Mouse (Mus musculus) c-Kit-positive CD71-negative TER-119-negative erythroid progenitor cells, embryonic 14.5 days (primary cell): ENCODE data around the gene Map10.

Experiments used
- DNase-seq: peaks from one replicate; pipeline ENCODE4 v3.0.0-alpha.2; 2013; ENCODE audit warnings: low read depth

Map10 gene

GRCm38 (mm10) chr8:125669700-125670195 is at the start of gene Map10:
Map10 (plus strand) TSS chr8:125669818.
- DNase-seq: peak; percentile 36

DNA sequence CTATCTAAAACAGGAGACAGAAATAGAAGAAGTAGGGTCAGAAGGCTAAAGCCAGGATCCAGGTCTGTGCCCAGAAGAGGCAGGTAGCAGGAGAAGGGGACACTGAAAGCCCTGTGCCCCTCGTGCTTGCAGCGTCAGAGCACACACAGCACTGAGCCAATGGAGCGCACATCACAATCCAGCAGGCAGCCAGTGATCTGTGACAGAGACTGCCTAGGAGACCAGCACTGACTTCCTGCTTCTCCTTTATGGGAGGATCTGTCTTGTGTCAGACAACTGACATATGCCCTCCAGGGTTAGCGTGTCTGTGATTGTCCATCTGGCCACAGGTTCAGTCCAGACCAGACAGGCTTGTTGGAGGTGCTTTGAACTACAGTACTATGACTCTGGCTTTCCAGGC is 49.3 kb upstream of the Map10 start:
- DNase-seq: no peak

- no peak for DNase-seq
Observed at GRCm38 (mm10) chr8:125624287-125624686, 45.3 kb upstream of the Map10 start.

GRCm38 (mm10) chr8:125626381-125626780 is 43.2 kb upstream of the Map10 start:
- no peak for DNase-seq

DNA sequence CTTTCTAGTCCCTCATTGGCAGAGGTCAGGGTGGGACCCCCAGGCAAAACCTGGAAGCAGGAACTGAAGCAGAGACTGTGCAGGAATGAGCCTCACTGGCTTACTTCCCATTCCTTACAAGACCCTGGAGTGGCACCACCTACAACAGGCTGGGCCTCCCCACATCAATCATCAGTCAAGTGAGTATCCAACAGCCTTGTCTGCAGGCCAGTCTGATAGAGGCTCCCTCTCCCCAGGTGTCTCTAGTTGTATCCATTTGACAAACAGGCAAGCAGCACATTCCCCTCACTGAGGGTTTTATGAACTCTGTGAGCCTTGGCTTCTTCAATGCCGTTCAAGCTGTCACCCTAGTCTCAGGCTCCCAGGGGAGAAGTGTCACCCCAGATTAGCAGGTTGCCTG is 40.8 kb upstream of the Map10 start:
- no peak for DNase-seq

DNA sequence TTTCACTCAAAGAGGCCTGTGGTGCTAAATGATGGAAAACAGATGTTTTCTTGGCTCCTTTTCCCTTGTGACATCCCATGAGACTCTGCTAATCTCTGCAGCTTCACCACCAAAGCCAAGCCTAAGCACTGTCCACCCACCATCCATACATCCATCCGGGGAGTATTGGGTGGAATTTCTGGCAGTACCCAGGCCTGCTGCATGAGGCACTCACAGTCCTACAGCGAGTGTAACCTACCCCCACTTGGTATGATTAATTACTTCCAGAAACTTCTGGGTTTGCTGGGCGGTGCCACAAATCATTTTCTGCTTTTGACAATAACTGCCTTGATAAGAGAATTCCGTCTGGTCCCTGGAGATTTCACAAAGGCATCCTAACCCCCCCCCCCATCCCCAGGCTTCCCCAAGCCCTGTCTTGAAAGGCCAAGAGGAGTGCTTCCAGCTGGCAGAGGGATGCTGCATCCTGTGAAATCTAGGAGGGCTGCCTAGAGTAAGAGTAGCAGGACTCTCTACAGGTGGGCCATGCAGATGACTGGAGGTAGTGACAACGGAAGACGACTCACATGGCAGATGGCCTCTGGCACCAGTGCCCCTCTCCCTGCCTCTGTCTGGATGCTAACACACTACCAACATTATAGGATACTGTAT is 31.1 kb upstream of the Map10 start:
- no peak for DNase-seq

- DNase-seq: no peak
Observed at GRCm38 (mm10) chr8:125639631-125640030, 30.0 kb upstream of the Map10 start.

DNA sequence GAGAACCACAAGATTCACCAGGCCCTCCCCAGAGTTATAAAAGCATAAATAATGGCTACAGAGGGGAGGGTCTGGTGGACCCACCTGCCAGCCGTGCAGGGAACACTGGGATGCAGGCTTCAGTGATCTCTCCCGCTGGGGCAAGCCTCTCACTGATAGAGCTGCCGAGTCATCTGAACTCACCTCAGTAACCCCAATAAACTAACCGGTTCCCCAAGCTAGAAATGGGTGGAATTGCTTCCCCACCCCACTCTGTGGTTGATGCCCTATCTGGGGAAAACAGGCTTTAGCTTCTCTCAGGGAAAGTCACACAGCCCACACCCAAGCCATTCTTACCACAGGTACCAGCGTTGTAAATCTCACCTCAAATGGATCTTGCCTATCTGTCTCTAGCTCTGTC is 28.9 kb upstream of the Map10 start:
- no peak for DNase-seq

GRCm38 (mm10) chr8:125641808-125642207 is 27.8 kb upstream of the Map10 start:
- DNase-seq: no peak

DNA sequence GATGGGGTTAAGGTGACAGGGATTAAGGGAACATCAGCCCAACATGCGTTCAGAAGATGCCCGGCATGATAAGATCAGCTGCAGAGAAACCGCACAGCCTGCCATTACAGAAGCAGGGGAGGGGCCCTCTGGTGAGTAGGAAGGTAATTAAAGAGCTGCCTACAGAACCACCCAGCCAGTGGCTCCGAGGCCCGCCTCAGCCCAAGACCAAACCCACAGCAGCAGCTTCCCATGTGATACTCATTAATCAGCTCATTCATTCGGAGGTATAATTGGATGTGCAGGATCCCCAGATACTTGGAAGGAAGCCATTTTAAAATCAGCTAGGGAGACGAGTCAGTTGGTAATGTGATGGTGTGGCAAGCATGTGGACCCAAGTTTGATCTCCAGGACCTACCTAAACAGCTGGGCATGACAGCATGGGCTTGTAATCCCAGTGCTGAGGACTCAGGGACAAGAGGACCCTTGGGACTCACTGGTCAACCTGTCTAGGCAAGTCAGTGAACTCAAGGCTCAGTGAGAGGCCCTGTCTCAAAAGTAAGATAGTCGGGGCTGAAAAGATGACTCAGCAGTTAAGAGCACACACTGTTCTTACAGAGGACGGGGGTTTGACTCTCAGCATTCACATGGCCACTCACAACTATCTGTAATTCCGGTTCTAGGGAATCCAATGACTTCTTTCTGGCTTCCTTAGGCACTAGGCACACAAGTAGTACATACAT is 23.7 kb upstream of the Map10 start:
- no peak for DNase-seq

DNA sequence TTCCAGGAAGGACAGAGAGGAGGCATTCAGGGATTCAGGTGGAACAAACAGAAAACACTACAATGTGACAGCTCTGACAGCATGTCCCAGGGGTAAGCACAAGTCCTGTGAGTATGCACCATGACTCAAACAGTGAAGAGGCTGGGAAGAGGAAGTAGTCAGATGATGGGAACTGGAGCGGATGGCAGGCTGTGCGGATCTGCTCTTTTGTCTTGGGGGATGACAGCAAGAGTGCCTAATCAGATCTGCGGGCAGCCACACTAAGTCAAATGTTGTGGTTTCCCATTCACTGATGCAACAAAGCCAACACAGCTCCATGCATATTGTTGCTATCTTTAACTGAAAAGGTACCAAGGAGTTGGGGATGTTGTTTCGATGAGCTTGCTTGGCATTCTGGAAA is 20.2 kb upstream of the Map10 start:
- DNase-seq: peak; percentile 46

- no peak for DNase-seq
Observed at GRCm38 (mm10) chr8:125654821-125655220, 14.8 kb upstream of the Map10 start.

DNA sequence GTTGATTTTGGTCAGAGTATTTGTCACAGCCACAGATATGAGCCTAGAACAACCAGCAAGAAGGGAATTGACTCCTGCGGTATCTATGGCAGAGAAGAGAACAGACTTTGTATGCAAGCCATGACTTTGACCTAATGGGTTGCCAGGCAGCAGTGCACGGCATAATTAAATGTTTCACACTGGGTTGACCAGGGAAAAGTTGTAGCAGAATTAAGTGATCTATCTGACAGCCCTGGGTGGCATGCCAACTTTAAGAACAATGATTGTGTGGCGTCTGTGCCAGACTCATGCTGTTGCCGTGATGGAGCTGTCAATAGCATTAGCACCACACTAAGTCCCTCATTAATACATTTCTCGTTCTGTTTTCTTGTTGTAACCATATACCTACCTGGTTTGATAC is 11.1 kb upstream of the Map10 start:
- DNase-seq: no peak

- no peak for DNase-seq
Observed at GRCm38 (mm10) chr8:125658926-125659325, 10.7 kb upstream of the Map10 start.

DNA sequence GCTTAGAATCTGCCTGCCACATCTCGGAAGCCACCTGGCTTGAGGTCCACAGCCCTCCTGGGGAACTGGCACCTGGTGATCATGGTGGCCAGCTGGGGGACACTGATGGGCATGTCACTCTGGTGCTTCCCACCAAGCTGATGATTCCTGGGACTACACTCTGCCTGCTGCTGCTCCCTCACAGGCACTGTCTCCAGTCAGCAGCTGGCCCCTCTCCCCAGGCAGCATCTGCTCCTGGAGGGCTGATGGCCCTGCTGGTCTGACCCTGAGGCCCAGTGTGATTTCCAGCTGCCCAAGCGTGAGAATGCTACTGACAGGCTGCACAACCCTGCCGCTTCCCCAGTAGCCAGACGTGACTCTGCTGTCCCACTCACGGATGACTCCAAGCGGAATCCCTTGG is 9.2 kb upstream of the Map10 start:
- DNase-seq: no peak

- no peak for DNase-seq
Observed at GRCm38 (mm10) chr8:125661958-125662668, 7.5 kb upstream of the Map10 start.

GRCm38 (mm10) chr8:125662669-125663048 is 7.0 kb upstream of the Map10 start:
- DNase-seq: no peak

DNA sequence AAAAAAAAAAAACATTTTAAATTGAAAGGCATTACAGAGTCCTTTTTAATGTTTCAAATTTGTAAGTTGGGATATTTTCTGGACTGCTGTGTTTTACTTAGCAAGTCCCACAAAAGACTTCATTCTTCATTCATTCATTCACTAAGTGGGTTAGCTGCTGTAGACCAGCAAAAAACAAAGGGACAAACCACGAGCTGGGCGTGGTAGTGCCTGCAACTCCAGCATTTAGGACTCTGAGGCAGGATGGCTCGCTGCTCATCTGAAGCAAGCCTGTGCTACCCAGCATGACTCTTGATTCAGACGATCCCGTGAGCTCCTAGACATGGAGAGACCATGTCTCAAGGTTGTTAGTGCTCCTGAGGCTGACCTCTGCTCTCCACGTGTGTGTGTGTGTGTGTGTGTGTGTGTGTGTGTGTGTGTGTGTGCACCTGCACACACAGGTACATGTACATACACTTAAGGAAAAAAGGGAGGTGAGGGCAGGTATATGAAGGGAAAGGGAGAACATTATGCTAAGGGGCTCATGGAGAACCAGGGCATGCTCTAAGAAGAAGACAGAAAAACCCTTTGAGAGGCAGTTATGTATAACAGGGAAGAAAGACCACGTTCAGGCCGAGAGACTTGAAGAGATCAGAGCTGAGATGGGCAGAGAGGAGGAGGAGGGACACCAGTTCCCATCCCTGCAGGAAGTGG is 4.3 kb upstream of the Map10 start:
- no peak for DNase-seq

DNA sequence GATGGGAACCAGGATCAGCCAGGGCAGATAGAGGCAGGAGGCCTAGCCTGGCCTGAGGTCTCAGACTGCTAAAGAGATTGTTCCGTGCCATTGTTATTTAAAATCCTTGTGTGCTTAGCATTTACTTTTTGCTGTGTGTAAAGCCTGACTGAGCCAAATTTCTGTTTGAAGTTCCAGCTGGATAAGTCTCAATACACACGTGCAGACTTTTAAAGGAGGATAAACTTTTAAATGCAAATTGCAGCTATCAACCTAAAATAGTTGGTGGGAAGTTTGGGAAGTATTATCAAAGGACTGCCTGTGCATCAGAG is 3.8 kb upstream of the Map10 start:
- no peak for DNase-seq

DNA sequence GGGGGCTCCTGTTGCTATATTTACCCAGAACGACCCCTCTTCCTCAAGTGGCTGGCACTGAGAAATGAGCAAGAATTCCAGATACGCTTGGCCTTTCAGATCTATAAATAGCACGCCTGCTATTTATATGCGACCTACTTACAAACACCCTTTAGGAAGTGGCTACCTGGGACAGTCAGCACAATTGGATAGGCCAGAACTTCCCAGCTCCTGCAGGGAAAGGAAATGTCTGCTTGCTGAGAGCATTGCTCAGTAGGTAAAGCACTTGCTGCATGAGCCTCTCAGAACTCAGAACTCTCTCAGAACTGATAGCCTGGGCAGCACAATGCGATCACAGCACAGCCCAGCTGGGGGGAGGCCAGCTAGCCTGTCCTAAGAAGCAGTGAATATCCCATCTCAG is 3.4 kb upstream of the Map10 start:
- no peak for DNase-seq

- DNase-seq: no peak
Observed at GRCm38 (mm10) chr8:125667248-125667647, 2.4 kb upstream of the Map10 start.

DNA sequence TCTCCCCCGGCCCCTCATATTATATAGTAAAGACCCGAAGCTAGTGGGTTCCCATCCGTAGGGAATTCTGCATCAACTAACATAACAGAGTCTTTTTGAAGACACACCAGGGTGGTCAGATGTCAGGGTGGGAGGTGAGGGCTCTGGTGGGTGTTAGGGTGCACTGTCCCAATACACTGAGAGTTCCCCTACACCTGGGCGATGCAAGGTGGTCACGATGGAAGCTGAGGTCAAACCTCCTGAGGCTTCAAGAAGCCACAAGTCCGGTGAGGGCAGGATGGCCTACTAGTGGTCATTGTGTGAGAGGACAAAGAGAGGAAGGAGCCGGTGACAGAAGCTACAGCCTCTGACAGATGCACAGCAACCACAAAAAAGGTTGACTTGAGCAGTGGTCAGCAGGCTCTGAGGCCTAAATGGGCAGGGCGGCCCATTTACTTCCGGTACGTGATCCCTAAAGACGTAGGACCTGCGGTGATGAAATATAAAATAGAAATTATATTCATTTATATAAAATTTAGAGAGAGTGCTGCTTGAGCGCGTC is 389 bp upstream of the Map10 start:
- DNase-seq: no peak
